Mouse (Mus musculus) regulatory T cell (primary cell): Measurements from ENCODE around the gene Slc4a1.

Source experiments
- in situ Hi-C: fragments of 300-600 bp; cut with MboI, MseI; formaldehyde crosslinking; loops from one replicate; pipeline ENCODE4 v1.15.1; 2025; ENCODE audit warnings: high pct_unique_total_duplicates

Gene Slc4a1

DNA sequence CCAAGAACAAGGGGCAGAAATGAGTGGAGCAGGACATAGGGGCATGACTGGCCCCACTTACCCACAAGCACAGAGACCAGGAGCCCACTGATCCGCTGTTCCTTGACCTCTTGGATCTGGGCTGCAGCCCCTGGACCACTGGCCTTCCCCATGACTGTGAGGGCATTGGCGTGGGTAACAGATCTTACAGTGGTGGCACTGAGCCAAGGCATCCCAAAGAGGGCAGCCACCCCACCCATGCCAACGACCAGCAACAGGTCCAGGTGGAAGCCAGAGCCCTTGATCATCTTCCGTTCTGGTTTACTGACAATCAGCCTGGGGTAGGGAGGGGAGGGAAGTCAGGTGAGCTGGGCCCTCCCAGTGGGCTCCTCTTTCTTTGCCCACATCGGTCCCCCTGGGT, 13.6 kb downstream of the Slc4a1 start:
- in situ Hi-C loops, result no loop called here

DNA sequence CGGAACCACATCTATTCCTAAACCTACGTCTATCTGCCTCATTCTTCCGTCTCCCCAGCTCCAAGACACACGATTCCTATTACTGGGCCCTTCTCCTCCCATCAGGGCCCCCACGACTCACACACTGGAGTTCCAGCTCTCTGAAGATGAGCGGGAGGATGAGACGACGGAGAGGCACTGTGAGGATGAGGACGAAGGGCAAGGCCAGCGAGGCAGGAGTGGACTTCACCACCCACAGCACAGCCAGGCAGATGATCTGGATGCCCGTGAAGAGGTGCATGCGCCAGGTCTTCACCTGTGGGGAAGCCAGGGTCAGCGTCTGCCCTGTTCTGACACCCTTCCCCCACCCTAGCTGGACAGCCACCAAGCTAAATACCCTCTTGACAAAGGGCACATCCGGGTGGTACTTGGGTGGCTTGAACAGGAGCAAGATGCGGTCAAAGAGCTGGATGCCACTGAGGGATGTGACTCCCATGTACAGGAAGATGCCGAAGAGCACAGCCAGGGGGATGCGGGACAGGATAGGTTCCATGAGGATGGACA, 15.0 kb downstream of the Slc4a1 start:
- in situ Hi-C loops, result no loop called here

DNA sequence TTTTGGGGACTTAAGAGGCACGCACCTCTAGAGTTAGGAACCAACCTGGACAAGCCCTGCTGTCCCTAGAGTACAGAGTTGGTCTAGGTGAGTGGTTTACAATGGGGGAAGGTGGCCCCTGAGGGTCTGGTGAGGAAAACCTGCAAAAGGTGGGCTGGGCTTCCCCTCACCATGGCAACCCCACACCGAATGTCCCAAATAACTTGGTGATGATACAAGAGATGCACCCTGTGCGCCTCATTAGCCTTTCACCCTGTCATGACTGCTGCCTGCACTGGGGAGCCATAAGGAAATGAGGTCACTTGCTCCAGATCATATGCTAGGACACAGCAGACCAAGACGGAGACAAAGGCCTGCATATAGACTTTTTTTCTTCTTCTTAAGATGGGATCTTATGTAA, 15.6 kb downstream of the Slc4a1 start:
- in situ Hi-C loops, result no loop called here

DNA sequence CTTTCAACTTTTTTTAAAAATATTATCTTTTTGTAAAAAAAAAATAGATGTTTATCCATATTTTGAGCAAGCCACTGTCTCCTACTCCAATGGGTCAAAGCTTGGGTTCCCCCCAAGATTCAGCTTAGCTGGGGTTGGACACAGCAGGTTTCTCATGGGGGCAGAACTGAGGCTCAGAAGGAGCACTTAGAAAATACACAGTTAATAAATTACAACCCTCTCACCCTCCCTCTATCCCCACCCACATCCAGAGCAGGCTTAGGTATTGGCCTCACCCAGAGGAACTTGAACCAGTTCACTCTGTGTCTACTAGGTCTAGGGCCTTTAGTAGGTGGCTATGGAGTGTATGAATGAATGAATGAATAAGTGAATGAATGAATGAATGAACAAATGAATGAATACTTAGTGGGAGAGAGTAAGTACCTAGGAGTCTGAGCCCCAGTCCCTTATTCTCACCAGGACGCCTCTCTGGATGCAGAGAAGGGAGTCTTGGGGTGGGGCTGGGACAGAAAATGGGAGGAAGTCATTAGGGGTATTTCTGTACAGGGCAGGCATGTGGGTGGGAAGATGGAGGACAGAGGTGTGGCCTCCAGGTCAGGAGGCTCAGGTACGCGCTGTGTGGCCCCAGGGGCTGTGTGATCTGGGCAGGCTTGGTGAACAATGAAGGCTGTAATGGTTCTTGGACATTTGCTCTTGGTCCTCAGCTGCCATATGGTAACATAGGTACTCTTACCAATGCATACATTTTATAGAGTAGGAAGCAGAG, 16.6 kb downstream of the Slc4a1 start:
- in situ Hi-C loops, result no loop called here

DNA sequence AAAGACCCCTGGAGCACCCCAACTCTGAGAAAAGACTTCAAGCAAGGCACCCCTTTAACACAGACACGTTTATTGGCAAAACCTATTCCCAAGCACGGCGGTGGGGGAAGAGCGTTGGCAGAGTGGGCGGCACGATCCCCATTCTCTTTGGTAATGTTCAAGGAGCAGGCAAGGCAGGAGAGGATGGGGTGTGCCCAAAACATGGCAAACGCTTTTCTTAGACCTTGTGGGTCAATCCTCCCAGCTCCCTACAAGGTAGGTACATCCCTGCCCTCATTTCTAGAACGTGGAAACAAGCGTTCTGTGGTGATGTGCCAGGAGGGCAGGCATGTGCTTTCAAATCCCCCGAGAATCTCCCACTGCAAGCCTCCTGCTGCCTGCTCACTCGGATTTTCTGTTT, 17.2 kb downstream of the Slc4a1 start:
- in situ Hi-C loops, result no loop called here

DNA sequence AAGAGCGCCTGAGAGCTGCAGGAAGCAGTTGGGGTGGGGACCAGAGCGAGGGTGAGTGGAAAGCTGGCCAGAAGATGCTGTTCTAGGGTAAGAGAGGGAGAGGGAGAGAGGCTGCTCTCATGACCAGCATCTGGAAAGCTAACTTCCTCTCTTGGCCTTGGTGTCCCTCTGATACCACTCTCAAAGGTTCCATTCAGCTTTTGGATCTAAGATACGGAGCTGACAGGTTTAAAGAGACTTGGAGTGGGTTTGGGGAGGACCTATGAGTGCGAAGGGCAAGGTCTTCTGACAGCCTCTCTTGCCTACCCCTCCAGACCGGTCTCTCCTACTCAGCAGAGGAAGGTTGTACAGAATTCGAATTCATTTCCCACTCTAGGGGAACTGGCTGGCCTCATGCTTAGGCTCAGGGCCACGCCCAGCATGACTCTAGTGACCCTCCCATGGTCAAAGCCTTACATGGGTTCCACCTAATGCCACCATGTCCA, 17.9 kb downstream of the Slc4a1 start:
- in situ Hi-C loops, result no loop called here

DNA sequence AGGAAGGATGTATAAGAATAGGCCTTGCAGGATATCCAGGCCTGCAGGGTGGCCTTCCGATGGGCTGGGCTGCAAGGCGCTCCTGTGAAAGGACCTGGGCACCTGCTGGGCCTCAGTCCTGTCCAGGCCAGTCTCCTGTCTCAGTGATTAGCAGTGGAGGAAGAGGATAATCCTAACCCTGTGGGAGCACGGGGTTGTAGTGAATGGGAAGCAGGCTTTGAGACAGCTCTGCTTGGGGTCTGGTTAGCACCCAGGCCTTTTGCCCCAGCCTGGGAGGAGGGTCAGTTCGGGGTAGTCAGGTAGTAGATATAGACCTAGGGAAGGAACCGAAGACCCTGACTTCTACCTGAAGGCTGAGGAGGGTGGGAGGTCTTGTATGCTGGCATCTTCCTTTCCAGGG, 18.3 kb downstream of the Slc4a1 start:
- in situ Hi-C loops, result no loop called here

DNA sequence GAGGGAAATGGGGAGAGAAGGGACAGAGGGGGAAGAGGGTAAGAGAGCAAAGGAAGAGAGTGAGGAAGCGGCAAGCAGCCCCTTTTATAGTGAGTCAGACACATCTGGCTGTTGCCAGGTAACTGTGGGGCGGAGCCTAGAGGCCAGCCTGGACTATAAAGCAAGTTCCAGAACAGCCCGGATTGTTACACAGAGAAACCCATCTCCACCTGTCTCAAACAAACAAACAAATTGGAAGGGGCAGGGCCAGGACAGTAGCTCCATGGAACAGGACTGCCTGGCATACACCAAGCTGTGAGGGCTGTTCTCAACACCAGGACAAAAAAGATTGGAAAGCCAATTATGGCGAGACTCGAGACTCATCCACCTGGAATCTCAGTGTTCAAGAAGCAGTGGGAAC, 19.1 kb downstream of the Slc4a1 start:
- in situ Hi-C loops, result no loop called here

DNA sequence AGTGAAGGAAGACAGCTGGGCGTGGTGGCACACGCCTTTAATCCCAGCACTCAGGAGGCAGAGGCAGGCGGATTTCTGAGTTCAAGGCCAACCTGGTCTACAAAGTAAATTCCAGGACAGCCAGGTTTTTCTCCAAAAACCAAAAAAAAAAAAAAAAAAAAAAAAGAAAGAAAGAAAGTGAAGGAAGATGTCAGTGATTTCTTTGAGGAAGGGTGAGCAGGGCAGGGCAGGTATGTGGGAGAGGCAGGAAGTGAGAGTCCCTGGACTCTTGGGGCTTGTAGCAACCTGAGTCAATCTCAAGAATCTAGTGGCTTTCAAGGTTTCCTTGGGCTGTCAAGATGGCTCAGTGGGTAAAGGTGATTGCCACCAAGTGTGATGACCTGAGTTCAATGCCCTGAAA, 21.5 kb downstream of the Slc4a1 start:
- in situ Hi-C loops, result no loop called here

DNA sequence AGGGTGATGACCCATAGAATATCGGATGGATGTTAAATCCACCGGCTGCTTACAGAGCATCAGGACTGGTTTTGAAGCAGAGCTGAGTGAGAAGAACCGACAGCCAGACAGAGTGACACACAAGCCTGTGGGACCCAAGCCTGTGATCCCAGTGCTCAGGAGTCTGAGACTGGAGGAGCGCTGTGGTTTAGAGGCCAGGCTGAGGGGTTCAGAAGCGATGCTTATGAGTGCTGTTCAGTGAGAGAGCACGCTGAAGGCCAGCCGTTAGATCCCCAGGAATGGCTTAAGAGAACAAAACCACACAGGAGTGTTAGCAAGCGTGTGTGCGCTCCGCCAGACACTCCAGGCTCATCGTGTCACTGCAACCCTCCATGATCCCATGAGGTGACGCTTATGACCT, 23.3 kb downstream of the Slc4a1 start:
- in situ Hi-C loops, result no loop called here

DNA sequence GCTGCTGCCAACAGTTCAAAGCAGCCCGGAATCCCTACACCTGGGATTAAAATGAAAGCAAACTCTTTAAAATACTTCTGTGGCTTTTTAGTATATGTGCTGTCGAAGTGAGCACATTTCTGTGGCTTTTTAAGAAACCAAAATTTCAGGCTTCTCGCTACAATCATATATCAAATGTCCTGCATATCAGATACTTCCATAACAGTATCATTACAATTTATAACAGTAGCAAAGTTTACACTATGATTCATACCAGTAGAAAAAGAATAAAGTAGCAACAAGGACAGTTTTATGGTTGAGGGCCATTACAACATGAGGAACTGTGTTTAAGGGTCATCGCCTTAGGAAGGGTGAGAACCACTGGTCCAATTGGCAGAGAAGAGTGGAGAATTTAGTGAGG, 24.9 kb downstream of the Slc4a1 start:
- in situ Hi-C loops, result no loop called here

DNA sequence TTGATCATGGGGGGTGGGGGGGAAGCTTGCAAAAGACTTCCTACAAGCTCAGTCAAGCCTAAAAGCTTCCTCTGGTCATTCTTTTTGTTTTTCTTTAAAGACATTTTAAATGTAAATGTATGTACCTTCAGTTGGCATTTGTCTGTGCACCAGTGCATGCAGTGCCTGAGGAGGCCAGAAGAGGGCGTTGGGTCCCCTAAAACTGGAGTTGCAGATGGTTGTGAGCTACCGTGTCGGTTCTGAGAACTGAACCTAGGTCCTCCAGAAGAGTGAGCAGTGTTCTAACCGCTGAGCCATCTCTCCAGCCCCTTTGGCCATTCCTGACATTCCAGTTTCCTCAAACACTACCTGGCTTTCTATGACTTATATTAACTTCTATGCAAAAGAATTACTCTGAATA, 26.4 kb downstream of the Slc4a1 start:
- in situ Hi-C loops, result no loop called here

DNA sequence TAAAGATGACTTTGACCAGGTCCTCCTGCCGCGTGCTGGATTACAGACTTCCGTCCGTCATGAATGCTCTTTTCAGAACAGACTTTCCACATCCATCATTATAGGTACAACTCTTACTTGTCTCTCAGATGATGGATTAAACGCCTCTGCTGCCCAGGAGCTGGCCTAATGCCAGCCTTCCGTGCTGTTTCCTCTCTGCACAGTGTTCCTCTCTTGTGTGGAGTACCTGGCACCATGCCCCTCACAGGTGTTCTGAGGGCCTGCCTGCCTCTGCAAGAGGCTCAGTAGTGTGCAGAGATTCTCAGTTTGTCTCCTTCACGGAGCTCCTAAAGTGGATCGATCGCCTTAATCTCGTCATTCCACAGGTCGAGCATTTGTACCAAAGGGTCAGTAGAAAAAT, 26.8 kb downstream of the Slc4a1 start:
- in situ Hi-C loops, result no loop called here

DNA sequence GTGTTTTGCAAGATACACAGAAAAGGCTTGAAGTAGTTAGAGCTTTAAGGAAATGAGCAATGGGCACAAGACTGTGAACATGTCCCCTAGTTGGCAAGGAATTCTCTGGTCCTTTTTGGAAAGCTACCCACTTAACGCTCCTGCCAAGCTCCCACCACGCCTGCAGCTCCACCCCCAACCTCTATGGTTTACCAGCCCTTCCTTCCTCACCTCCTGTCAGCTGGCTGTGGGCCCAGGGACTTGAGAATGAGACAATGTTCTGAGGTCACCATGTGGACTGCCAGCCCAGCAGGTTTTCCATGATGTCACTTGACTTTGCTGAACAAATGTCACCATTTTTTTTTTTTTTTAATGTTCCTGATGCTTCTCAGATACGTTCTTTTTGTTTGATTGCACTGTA, 27.4 kb downstream of the Slc4a1 start:
- in situ Hi-C loops, result no loop called here

DNA sequence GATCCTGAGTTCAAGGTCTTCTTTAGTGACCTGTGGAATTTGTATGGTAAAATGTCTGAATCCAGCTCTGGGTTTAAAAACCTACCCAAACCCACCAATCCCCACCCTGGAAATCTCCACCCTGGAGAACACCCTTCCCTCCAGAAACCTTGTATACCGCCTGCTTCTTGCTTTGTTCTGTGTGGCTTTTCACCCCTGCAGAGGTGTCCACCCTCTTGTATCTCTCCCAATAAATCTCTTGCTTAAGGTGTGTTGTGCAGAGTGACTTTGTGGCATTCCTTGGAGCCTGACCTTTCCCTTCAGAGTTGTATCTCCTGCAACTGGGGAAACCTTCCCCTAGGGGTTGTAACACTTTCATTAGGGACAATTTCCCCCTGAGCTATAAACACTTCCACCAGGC, 28.1 kb downstream of the Slc4a1 start:
- in situ Hi-C loops, result no loop called here

DNA sequence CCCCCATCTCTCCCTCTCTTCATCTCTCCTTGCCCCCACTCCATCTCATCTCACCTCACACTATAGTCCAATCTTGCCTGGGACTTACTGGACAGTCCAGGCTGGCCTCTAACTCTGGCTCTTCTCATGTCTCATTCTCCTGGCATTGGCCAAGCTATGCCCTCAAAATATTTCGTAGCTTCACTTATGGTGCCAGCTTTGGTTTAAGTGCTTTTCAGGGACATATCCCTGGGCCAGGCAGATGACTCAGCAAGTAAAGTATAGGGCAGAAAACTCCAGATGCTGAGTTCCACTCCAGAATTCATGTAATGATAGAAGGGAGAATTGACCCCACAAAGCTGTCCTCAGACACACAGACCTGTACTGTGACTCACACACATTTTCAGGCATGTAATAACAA, 29.8 kb downstream of the Slc4a1 start:
- in situ Hi-C loops, result no loop called here

DNA sequence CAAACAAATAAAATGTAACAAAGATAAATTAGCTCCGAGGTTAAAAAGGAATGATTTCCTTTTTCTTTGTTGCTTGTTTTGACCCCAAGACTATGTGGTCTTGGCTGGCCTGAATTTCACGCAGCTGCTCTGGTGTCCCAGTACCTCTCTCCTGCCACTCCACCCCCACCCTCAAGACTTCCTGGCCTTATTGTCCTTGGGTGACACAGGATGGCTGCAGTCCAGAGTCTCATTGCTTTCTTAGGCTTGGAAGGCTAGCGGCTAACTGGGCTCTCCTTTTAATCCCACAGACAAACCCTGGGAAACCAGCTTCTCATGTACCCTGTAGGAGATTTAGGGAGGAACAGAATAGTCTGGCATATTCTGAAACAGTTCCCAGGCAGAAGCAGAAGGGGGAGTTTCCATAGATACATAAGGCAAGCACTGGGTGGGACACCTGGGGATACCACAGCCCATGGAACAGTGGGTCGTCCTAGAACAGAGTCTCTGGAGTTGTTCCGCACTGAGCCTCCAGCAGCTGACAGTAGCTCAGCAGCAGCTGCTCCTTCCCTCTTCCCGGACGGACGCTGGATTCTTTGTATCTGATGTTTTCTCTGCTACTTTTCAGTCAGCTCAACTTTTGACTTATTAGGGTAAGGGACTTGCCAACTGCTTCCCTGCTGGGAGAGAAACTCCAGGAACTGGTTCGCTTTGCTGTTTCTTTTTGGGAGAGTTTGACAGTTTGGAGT, 30.9 kb downstream of the Slc4a1 start:
- in situ Hi-C loops, result no loop called here

DNA sequence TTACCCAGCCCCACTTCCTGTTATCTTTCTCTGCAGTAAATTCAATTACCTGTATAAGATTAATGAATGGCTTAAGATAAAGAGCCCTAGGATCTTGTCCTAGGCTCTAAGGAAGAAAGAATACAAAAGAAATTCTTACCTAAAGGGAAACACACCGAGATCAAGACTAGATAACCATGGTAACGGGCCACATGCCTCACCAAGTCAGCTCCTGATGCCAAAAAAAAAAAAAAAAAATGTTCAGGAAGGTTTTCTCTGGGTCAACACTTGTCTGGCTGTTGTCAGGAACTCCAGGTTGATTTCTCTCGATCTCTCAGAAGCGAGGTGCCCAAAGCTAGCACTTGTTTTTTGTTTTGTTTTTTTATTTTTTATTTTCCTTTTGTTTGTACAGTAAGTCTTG, 32.0 kb downstream of the Slc4a1 start:
- in situ Hi-C loops, result no loop called here

DNA sequence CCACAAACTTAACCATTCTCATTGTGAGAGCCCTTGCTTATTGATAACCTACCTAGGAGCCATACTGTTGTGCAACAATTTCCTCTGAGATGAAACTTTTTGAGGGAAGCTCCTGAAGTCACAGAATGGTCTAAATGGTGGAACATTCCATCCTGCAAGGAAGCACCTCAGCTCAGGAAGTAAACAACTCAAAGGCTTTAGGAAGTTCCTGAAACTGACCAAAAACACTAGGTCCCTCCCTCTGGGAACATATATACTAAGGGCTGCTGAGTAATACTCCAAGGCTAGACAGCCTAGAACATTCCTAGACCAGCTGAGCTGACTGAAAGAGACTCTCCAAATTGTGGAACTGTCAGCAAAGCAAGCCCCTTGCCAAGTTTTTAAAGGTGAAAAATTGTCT, 32.9 kb downstream of the Slc4a1 start:
- in situ Hi-C loops, result no loop called here

DNA sequence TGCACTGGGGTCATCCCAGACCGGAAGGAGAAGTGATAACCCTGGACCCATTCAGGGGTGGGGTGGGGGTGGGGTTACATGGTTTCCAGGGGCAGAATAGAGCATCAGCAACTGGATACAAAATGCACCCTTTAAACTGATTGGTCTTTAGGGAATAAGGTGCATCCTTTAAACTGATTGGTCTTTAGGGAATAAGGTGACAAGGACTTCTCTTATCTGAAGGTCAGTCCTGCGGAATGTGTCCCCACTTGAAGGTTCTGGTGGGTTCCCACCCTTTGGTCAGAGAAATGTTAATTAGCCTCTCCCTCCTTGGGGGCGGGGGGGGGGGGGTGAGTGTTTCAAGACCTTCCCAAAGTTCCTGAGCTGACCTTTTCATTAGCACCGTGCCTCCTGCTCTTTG, 34.2 kb downstream of the Slc4a1 start:
- in situ Hi-C loops, result no loop called here

DNA sequence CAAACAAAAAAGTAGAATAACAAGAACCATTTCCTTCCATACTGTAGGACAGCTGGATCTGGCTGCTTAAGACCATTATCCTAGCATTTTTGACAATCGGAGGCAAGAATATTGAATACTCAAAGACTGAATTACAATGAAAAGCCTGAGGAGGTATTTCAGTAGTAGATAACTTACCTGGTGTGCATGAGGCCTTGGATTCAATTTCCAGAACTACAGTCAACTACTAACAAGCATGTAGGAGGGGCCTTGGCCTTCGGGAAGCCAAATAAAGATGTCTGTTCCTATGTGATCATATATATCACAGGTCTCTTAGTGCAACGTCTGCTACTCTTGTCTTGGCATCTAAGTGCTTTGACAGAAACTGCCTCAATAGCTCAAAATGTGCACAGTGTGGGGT, 36.0 kb downstream of the Slc4a1 start:
- in situ Hi-C loops, result no loop called here

DNA sequence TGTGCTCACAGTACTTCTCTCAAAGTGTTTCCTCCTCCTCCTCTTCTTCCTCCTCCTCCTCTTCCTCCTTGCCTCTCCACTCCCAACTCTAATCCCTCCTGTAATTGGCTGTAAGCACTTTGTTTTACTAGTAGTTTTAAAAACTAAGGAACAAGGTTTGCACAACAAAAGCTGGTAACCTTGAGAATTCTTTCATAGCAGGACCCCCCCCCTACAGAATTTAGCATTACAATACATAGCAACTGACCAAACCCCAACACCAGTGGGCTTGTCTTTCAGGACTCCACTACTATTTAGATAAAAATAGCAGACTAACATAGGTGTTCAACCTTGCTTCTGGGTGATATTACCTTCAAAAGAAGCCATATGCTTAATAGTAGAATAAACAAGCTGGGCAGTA, 36.5 kb downstream of the Slc4a1 start:
- in situ Hi-C loops, result no loop called here

DNA sequence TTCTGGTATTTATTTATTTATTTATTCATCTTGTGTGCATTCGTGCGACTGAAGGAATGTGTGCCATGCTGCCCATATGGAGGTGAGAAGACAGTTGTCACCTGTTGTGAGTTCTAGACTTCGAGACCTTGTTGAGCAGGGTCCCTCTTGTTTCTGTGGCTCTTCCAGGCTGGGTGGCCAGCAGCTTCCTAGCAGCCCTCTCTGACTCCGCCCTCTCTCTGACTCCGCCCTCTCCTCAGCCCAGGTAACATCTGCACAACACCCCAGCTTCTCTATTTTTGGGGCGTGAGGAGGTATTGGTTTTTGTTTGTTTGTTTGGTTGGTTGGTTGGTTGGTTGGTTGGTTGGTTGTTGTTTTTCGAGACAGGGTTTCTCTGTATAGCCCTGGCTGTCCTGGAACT, 38.2 kb downstream of the Slc4a1 start:
- in situ Hi-C loops, result no loop called here
